Mouse (Mus musculus): ENCODE data around the gene Elf2.

- TF ChIP-seq CTCF (conservative IDR thresholded peaks at IDR 0.05; ENCODE audit: low read length) (no peak), NANOG (IDR thresholded peaks at IDR 0.05; ENCODE audit: borderline replicate concordance, low read length) (no peak), POU5F1 (IDR thresholded peaks at IDR 0.05; ENCODE audit: borderline replicate concordance, low read length) (no peak)
Measured at GRCm38 (mm10) chr3:51388904-51389303, 48.4 kb upstream of the Elf2 start.

Measured in E14TG2a.4 (cell line).